Comparison of ENCODE assay signal across 8 mouse cellular contexts in the genomic region with DNA sequence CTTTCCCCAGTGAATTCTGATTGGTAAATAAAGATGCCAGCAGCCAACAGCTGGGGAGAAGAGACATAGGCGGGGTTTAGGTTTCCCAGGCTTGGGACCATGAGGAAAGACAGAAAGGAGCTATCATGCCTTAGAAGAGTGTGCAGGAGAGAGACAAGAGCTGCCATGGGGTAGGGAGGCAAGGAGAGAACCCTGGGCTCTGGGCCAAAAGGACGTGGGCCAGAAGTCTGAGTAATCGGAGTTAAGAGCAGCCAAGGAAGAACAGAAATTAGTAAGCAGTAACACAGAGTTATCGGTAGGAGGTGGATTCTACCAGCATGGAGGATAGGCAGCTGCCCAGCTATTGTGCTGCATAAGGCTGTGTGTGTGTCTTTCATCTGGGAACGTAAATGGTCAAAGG.
A peak's percentile ranks its signal among the peaks of the same experiment; 100 is the strongest.
DNase-seq lines count a peak whose midpoint lies in the region; ATAC-seq and TF ChIP-seq lines count a peak whose summit lies in the region.
"Had no signal": no experiment of that assay in that cellular context is flagged by ENCODE, and none has a peak within 500 bp of the region (broad histone marks: within the 10 kb centered on the region; RNA-seq: fewer than 3 reads in every experiment).

No protein-coding gene starts in this region.

- H3K36me3 ChIP-seq in midbrain, postnatal 0 days (ENCODE audit: insufficient read depth, low read length) = no peaks in the 10 kb centered on the region
- H3K36me3 ChIP-seq in midbrain, embryonic 16.5 days (ENCODE audit: control insufficient read depth, insufficient read depth, low read length) = no peaks in the 10 kb centered on the region
- H3K36me3 ChIP-seq: limb, embryonic 12.5 days had no signal

- 0 out of 2 replicates have a peak, but pooled peaks cover 2% of the 10 kb centered on the region for H3K4me1 ChIP-seq in midbrain, postnatal 0 days (ENCODE audit: insufficient read depth, low read length)
- H3K4me1 ChIP-seq in midbrain, embryonic 16.5 days (ENCODE audit: control insufficient read depth, insufficient read depth, low read length) = peaks cover 9% of the 10 kb centered on the region; the same call in 1 of the 2 replicates
- H3K4me1 ChIP-seq: limb, embryonic 12.5 days had no signal

- peak; percentile 71 for DNase-seq in midbrain, postnatal 0 days (ENCODE audit: low spot score)
- peak; percentile 68 to 82 for DNase-seq in cerebellum, postnatal 25 days
- peak; percentile 45 to 83 for DNase-seq in left cerebral cortex, adult 8-10 months (ENCODE audit: low spot score in 2 of 2)
- DNase-seq in right cerebral cortex, postnatal 10 days (ENCODE audit: low spot score in 2 of 2) = peak; percentile 73 to 75
- no peak for DNase-seq in urinary bladder, postnatal 4 days (ENCODE audit: low spot score in 2 of 2)

- ATAC-seq in midbrain, postnatal 0 days (ENCODE audit: low FRiP score) = no peak
- no peak for ATAC-seq in midbrain, embryonic 16.5 days
- no peak for ATAC-seq in CD4-positive, CD25-positive, alpha-beta regulatory T cell, adult 4 months

- no peak overlapping the region for H3K9ac ChIP-seq in midbrain, postnatal 0 days (replicated peaks; ENCODE audit: low read length, poor library complexity, severe bottlenecking)
- no peak overlapping the region for H3K9ac ChIP-seq in midbrain, embryonic 16.5 days (ENCODE audit: low read depth, low read length)
- H3K9ac ChIP-seq: limb, embryonic 12.5 days had no signal

- H3K9me3 ChIP-seq in midbrain, postnatal 0 days (ENCODE audit: low read length) = no peaks in the 10 kb centered on the region
- no peaks in the 10 kb centered on the region for H3K9me3 ChIP-seq in midbrain, embryonic 16.5 days (replicated peaks; ENCODE audit: control insufficient read depth, low read length, poor library complexity, severe bottlenecking)

- WGBS in midbrain, postnatal 0 days = 64% methylated on average over 5 of the region's 5 CpGs
- 69% methylated on average over 5 of the region's 5 CpGs for WGBS in midbrain, embryonic 16.5 days

- H3K4me2 ChIP-seq in midbrain, postnatal 0 days (ENCODE audit: low read depth, low read length, poor library complexity, severe bottlenecking) = no peak overlapping the region
- H3K4me2 ChIP-seq in midbrain, embryonic 16.5 days (ENCODE audit: low read length) = no peak overlapping the region
- H3K4me2 ChIP-seq: limb, embryonic 12.5 days had no signal

- no peak for TF ChIP-seq CTCF in midbrain, postnatal 0 days (IDR thresholded peaks at IDR 0.05)

- H3K4me3 ChIP-seq in midbrain, postnatal 0 days (ENCODE audit: low read depth, low read length) = no peak overlapping the region
- no peak overlapping the region for H3K4me3 ChIP-seq in midbrain, embryonic 16.5 days (ENCODE audit: low read depth, low read length)
- H3K4me3 ChIP-seq: limb, embryonic 12.5 days had no signal

- no peak overlapping the region for H3K27ac ChIP-seq in midbrain, postnatal 0 days (ENCODE audit: low read depth, low read length)
- no peak overlapping the region for H3K27ac ChIP-seq in midbrain, embryonic 16.5 days (ENCODE audit: low read length)
- H3K27ac ChIP-seq: limb, embryonic 12.5 days had no signal

- H3K27me3 ChIP-seq in midbrain, postnatal 0 days (ENCODE audit: insufficient read depth, low read length) = no peaks in the 10 kb centered on the region
- no peaks in the 10 kb centered on the region for H3K27me3 ChIP-seq in midbrain, embryonic 16.5 days (ENCODE audit: control insufficient read depth, insufficient read depth, low read depth, low read length)
- H3K27me3 ChIP-seq: limb, embryonic 12.5 days had no signal

Comparison
In these comparisons a context has a peak if more than half of its experiments do, and no peak if none do; other contexts are left out.
1. DNase-seq: peak in midbrain, postnatal 0 days (single experiment), cerebellum, postnatal 25 days (2 of 2), left cerebral cortex, adult 8-10 months (2 of 2) and right cerebral cortex, postnatal 10 days (2 of 2); none in urinary bladder, postnatal 4 days (0 of 2).